Mouse (Mus musculus): Measurements from ENCODE around the gene Auts2.

DNA sequence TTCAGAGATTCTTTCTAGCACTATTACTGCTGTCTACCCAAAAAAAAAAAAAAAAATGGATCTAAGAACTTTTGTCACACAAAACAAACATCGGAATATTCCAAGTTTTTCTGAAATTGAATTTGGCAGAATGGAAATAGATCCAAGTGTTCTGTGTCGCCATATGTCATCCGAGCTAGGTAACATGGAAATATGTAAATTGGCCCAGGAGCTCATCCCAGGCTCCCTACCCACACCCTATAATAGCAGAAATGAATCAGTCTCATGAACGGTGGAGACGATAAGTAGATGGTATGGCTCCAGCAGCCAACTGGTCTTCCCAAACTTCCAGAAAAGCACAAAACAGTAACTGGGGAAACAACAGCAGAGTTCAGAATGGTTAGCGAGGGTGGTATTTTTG, 577.6 kb downstream of the Auts2 start:
- TF ChIP-seq CTCF (IDR thresholded peaks at IDR 0.05) (no peak), POLR2A (IDR thresholded peaks at IDR 0.05; ENCODE audit: insufficient read depth, low read depth, low read length) (no peak)

Data from heart, adult 2 months (tissue).